Mouse (Mus musculus): ENCODE data around the gene Slc5a2.

- TF ChIP-seq CTCF (IDR thresholded peaks at IDR 0.05; ENCODE audit: extremely low read depth, insufficient read depth, insufficient read length, insufficient replicate concordance) (no peak), POLR2A (IDR thresholded peaks at IDR 0.05; ENCODE audit: low read depth, low read length) (no peak)
Observed at GRCm38 (mm10) chr7:128238991-128239390, 26.5 kb upstream of the Slc5a2 start.

All from spleen, adult 2 months (tissue).